Mouse (Mus musculus) myocyte (in vitro differentiated cells): ENCODE data around the gene Inafm2. TPM values are rescaled to one million over a fixed set of nuclear protein-coding genes. Genes with fewer than 3 reads are reported as not detected.

Source experiments
- H3K27me3 ChIP-seq: one replicate; pipeline ENCODE4 v1.6.1; 2011; ENCODE audit not compliant: control insufficient read depth, insufficient read depth, insufficient read length
- H3K36me3 ChIP-seq: one replicate; pipeline ENCODE4 v1.6.1; 2011; ENCODE audit not compliant: control insufficient read depth, insufficient read depth
- H3K4me2 ChIP-seq: one replicate; pipeline ENCODE4 v1.6.1; 2011; ENCODE audit warnings: low read depth, control low read depth
- H3K4me3 ChIP-seq: one replicate; pipeline ENCODE4 v1.5.1; 2011; ENCODE audit warnings: mild to moderate bottlenecking, control low read depth, moderate library complexity
- H3K79me2 ChIP-seq: one replicate; pipeline ENCODE4 v1.6.1; 2011; ENCODE audit not compliant: control insufficient read depth, insufficient read depth
- H3ac ChIP-seq: one replicate; pipeline ENCODE4 v1.6.1; 2011; ENCODE audit not compliant: control insufficient read depth, insufficient read length
- CEBPB ChIP-seq: IDR thresholded peaks from 2 replicates; pipeline ENCODE4 v1.6.1; 2011; ENCODE audit warnings: mild to moderate bottlenecking, moderate library complexity; ENCODE audit not compliant: poor library complexity, insufficient read depth, severe bottlenecking
- E2F4 ChIP-seq: IDR thresholded peaks from one replicate; pipeline ENCODE4 v1.6.1; 2011; ENCODE audit warnings: mild to moderate bottlenecking, control low read depth, moderate library complexity; ENCODE audit not compliant: insufficient read depth
- MAX ChIP-seq: IDR thresholded peaks from one replicate; pipeline ENCODE4 v1.6.1; 2011; ENCODE audit warnings: low read depth, mild to moderate bottlenecking, control low read depth
- MYOD1 ChIP-seq, 3 experiments: IDR thresholded peaks; one replicate each; pipeline ENCODE4 v1.6.1; 2011; ENCODE audit warnings: control low read depth in 2 of 3, low read depth in 2 of 3, mild to moderate bottlenecking in 2 of 3, moderate library complexity in 1 of 3; ENCODE audit not compliant: insufficient read length in 2 of 3, control insufficient read depth in 1 of 3
- MYOG ChIP-seq, 3 experiments: IDR thresholded peaks; one replicate each; pipeline ENCODE4 v1.6.1; 2011; ENCODE audit warnings: control low read depth in 2 of 3, low read depth in 2 of 3, mild to moderate bottlenecking in 2 of 3; ENCODE audit not compliant: insufficient read length in 2 of 3, control insufficient read depth in 1 of 3, insufficient read depth in 1 of 3
- POLR2A ChIP-seq: IDR thresholded peaks from one replicate; pipeline ENCODE4 v1.6.1; 2011; ENCODE audit warnings: low read depth, mild to moderate bottlenecking, control low read depth, moderate library complexity; ENCODE audit not compliant: insufficient read length
- POLR2AphosphoS2 ChIP-seq: IDR thresholded peaks from one replicate; pipeline ENCODE4 v1.6.1; 2011; ENCODE audit warnings: low read depth, control low read depth; ENCODE audit not compliant: insufficient read length
- REST ChIP-seq: IDR thresholded peaks from one replicate; pipeline ENCODE4 v1.6.1; 2011; ENCODE audit warnings: mild to moderate bottlenecking, control low read depth, moderate library complexity; ENCODE audit not compliant: insufficient read depth, insufficient read length
- SRF ChIP-seq: IDR thresholded peaks from one replicate; pipeline ENCODE4 v1.6.1; 2011; ENCODE audit warnings: low read depth; ENCODE audit not compliant: control insufficient read depth, insufficient read length
- TCF12 ChIP-seq: IDR thresholded peaks from one replicate; pipeline ENCODE4 v1.6.1; 2011; ENCODE audit warnings: mild to moderate bottlenecking, control low read depth; ENCODE audit not compliant: poor library complexity, insufficient read depth, severe bottlenecking
- TCF3 ChIP-seq: IDR thresholded peaks from one replicate; pipeline ENCODE4 v1.6.1; 2011; ENCODE audit warnings: low read depth, control low read depth; ENCODE audit not compliant: insufficient read length
- USF1 ChIP-seq: IDR thresholded peaks from one replicate; pipeline ENCODE4 v1.6.1; 2011; ENCODE audit warnings: low read depth, mild to moderate bottlenecking, control low read depth, moderate library complexity
- polyA plus RNA-seq: library from polyadenylated mRNA; unstranded; fragments of >200 nt; fragmentation: generic; extraction: Trizol; gene quantifications from one replicate; pipeline ENCODE4 v1.2.1, GENCODE M21; 2012; ENCODE audit warnings: missing spikeins

Gene Inafm2
- polyA plus RNA-seq, 1 experiment: 10.5 TPM

DNA sequence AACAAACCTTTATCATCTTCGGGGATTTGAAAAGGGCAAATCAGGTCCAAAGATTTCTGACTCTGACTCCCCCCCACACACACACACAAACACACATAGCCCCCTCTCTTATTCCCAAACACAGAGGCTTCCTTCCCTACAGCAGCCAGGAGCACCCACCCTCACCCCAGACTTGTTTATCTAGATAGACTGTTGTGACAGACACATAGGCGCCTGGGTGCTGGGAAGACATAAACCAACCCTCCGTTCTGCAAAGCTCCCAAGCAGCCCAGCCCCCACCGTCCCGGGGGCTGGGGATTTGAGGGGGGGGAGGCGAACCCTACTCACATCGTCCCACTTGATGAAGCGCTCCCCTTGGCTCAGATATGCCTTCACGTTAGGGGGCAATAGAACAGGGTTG lies 17.6 kb upstream of the Inafm2 start:
- H3K4me3 ChIP-seq: no peak overlapping the region
- no peak overlapping the region for H3K4me2 ChIP-seq
- no peaks in the 10 kb centered on the region for H3K79me2 ChIP-seq
- TF ChIP-seq MYOG (IDR thresholded peaks at IDR 0.05; ENCODE audit: control insufficient read depth in 1 of 3, insufficient read depth in 1 of 3, insufficient read length in 2 of 3, low read depth in 2 of 3) (no peak), E2F4 (no peak), CEBPB (no peak), MYOD1 (IDR thresholded peaks at IDR 0.05; ENCODE audit: control insufficient read depth in 1 of 3, insufficient read length in 2 of 3, low read depth in 2 of 3) (no peak), REST (no peak), POLR2AphosphoS2 (no peak), TCF3 (no peak), USF1 (no peak), SRF (no peak), TCF12 (no peak), MAX (no peak), POLR2A (no peak)
- H3K27me3 ChIP-seq: peaks cover 58% of the 10 kb centered on the region
- no peaks in the 10 kb centered on the region for H3K36me3 ChIP-seq
- H3ac ChIP-seq: no peak overlapping the region

DNA sequence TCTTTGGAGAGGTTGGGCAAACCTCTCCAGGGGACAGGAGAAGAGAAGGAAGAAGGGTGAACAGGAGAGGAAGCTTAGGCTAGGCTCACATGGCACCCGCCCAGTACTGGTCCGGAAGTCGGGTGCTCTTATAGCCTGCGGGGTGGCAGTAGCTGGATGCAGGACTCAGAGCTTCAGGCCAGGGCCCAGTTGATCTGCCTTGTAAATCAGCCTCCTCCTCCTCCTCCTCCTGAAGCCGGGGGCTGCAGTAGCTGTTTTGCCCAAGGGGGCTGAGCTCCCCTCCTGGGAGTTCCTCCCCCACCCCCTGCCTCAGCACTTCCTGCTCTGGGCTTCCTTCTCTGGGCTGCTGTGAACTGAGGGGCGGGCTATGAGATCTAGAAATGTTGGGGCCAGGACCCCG lies 17.2 kb upstream of the Inafm2 start, which contains the start of gene Plcb2:
Gene Plcb2, minus strand, starts transcription at position 102 of the 400 bp plus-strand sequence.
- peaks cover 54% of the 10 kb centered on the region for H3K27me3 ChIP-seq

DNA sequence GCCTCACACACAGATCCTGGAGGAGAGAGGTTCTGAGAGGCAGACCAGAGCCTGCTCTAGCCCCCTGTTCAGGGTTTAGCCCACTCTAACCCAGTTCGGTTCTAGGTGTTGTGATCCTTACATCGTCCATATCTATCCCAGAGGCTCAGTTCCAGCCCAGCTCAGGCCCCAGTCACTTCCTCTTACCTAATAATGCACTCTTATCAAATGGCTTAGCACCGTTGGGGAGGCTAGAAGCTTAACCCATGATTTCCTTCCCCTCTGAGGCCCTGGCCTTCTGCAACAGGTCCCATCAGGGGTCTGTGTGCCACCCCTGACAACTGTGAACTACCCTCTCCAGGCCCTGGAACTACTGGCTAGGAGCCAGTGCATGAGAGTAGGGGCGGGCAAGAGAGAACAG lies 16.4 kb upstream of the Inafm2 start:
- TF ChIP-seq TCF12: no peak
- no peak for TF ChIP-seq USF1
- TF ChIP-seq MYOG (IDR thresholded peaks at IDR 0.05; ENCODE audit: control insufficient read depth in 1 of 3, insufficient read depth in 1 of 3, insufficient read length in 2 of 3, low read depth in 2 of 3): no peak
- TF ChIP-seq POLR2AphosphoS2: no peak
- TF ChIP-seq POLR2A: no peak
- TF ChIP-seq TCF3: no peak
- TF ChIP-seq MAX: no peak
- TF ChIP-seq E2F4: no peak
- TF ChIP-seq CEBPB: no peak
- no peak for TF ChIP-seq REST
- no peak for TF ChIP-seq MYOD1 (IDR thresholded peaks at IDR 0.05; ENCODE audit: control insufficient read depth in 1 of 3, insufficient read length in 2 of 3, low read depth in 2 of 3)
- no peak for TF ChIP-seq SRF
- Histone ChIP-seq H3K4me2 (no peak overlapping the region), H3K4me3 (no peak overlapping the region), H3K27me3 (peaks cover 45% of the 10 kb centered on the region), H3K36me3 (no peaks in the 10 kb centered on the region), H3K79me2 (no peaks in the 10 kb centered on the region), H3ac (no peak overlapping the region)

More for the DNA sequence above, 17.2 kb upstream of the Inafm2 start, which contains the start of gene Plcb2:
- H3ac ChIP-seq: no peak within 1 kb of the TSS
- no peak within 1 kb of the TSS for H3K4me3 ChIP-seq
- TF ChIP-seq SRF: no peak
- no peak for TF ChIP-seq MYOD1 (IDR thresholded peaks at IDR 0.05; ENCODE audit: control insufficient read depth in 1 of 3, insufficient read length in 2 of 3, low read depth in 2 of 3)
- TF ChIP-seq REST: no peak
- H3K36me3 ChIP-seq: no peaks in the 10 kb centered on the region
- H3K4me2 ChIP-seq: no peak within 1 kb of the TSS
- H3K79me2 ChIP-seq: no peaks in the 10 kb centered on the region

DNA sequence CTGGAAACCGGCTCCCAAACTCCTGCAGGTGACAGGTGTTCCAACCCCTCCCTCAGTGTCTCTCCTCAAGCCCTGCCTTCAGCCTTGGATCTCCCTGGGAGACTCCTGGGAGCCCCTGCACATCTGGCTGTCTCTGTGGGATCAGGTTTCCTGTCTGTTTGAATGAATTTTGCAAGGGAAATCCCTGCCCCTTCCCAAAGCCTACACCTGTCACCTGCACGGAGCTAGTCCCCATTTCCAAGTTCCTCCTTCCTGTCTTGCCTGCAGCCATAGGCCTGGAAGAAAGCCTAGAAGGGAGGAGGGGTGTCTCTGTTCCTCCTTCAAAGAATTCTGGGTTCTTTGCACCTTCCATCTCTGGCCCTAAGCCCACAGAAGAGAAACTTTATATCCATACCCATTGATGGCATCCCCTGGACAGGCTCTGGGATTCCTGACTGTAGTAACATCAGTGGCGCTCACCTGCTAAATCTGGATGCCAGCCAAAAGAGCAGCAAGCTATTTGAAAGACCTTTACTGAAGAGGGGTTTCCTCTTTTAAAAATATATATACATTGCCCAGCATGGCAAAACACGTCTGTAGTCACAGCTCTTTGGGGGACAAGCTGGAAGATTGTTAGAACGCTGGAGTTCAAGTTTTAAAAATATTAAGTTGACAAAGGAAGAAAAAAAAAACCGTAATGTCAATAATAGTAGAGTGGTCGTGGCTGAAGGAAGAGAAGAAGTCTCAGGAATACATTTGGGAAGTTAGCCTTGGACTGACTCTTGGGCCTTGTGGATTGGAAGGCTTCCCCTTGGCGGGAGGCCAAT lies 15.5 kb upstream of the Inafm2 start:
- Histone ChIP-seq H3K4me2 (no peak overlapping the region), H3K27me3 (peaks cover 37% of the 10 kb centered on the region), H3K4me3 (no peak overlapping the region), H3ac (no peak overlapping the region), H3K36me3 (no peaks in the 10 kb centered on the region), H3K79me2 (no peaks in the 10 kb centered on the region)
- no peak for TF ChIP-seq E2F4
- no peak for TF ChIP-seq CEBPB
- no peak for TF ChIP-seq POLR2A
- no peak for TF ChIP-seq MYOD1 (IDR thresholded peaks at IDR 0.05; ENCODE audit: control insufficient read depth in 1 of 3, insufficient read length in 2 of 3, low read depth in 2 of 3)
- TF ChIP-seq POLR2AphosphoS2: no peak
- no peak for TF ChIP-seq TCF3
- TF ChIP-seq SRF: no peak
- no peak for TF ChIP-seq TCF12
- TF ChIP-seq MYOG (IDR thresholded peaks at IDR 0.05; ENCODE audit: control insufficient read depth in 1 of 3, insufficient read depth in 1 of 3, insufficient read length in 2 of 3, low read depth in 2 of 3): no peak
- TF ChIP-seq MAX: no peak
- TF ChIP-seq USF1: no peak
- TF ChIP-seq REST: no peak
